Mouse (Mus musculus) limb, embryonic 13.5 days (tissue): ENCODE data around the gene Maml3. TPM values are rescaled to one million over a fixed set of nuclear protein-coding genes. Genes with fewer than 3 reads are reported as not detected.

ENCODE experiments used
- ATAC-seq: fragments of 200-750 bp; cut with Nextera tagmentation; 2 replicates; pipeline ENCODE4 v1.8.0; 2017; ENCODE audit warnings: low read depth, moderate number of reproducible peaks, moderate TSS enrichment; ENCODE audit not compliant: low FRiP score
- H3K27ac ChIP-seq: fragments of 300-500 bp; sonication (generic); 2 replicates; pipeline ENCODE4 v1.5.1; 2015; ENCODE audit warnings: inconsistent platforms, mild to moderate bottlenecking, moderate library complexity
- H3K27me3 ChIP-seq: fragments of 300-500 bp; sonication (generic); 2 replicates; pipeline ENCODE4 v1.6.1; 2015; ENCODE audit warnings: mild to moderate bottlenecking, inconsistent platforms
- H3K36me3 ChIP-seq: fragments of 300-500 bp; sonication (generic); 2 replicates; pipeline ENCODE4 v1.6.1; 2015; ENCODE audit warnings: inconsistent platforms, mild to moderate bottlenecking, moderate library complexity
- H3K4me1 ChIP-seq: fragments of 300-500 bp; sonication (generic); 2 replicates; pipeline ENCODE4 v1.6.1; 2015; ENCODE audit warnings: inconsistent platforms
- H3K4me2 ChIP-seq: fragments of 300-500 bp; sonication (generic); replicated peaks from 2 replicates; pipeline ENCODE4 v1.6.1; 2015; ENCODE audit warnings: inconsistent platforms, mild to moderate bottlenecking, moderate library complexity
- H3K4me3 ChIP-seq: fragments of 300-500 bp; sonication (generic); 2 replicates; pipeline ENCODE4 v1.5.1; 2015; ENCODE audit warnings: moderate library complexity, mild to moderate bottlenecking, inconsistent platforms
- H3K9ac ChIP-seq: fragments of 300-500 bp; sonication (generic); 2 replicates; pipeline ENCODE4 v1.6.1; 2015; ENCODE audit warnings: mild to moderate bottlenecking, inconsistent platforms
- H3K9me3 ChIP-seq: fragments of 300-500 bp; sonication (generic); 2 replicates; pipeline ENCODE4 v1.6.1; 2016; ENCODE audit warnings: inconsistent platforms
- WGBS: fragments of 180-500 bp; shearing (Covaris S2); methylation state at CpG from one replicate; pipeline ENCODE4 v1.1.7; 2015; 5-methylcytosine and 5-hydroxymethylcytosine counted together
- polyA plus RNA-seq: library from polyadenylated mRNA; unstranded; fragments of >200 nt; fragmentation: Nextera tagmentation; extraction: Ambion mirVana; gene quantifications from 2 replicates; pipeline ENCODE4 v1.2.1, GENCODE M21; 2015

The Maml3 gene
- polyA plus RNA-seq, 1 experiment from 2014 or later, result 5.1 TPM

- 15% methylated on average over 2 of the region's 2 CpGs for WGBS
- no peaks in the 10 kb centered on the region for H3K36me3 ChIP-seq
- no peak overlapping the region for H3K4me2 ChIP-seq
- no peak overlapping the region for H3K4me3 ChIP-seq
- ATAC-seq, result 0 out of 2 replicates have a peak, but pooled peaks have one; percentile 64
- no peaks in the 10 kb centered on the region for H3K9me3 ChIP-seq
- H3K9ac ChIP-seq, result no peak overlapping the region
- H3K4me1 ChIP-seq, result peaks cover 6% of the 10 kb centered on the region; the same call in 1 of the 2 replicates
- H3K27me3 ChIP-seq, result no peaks in the 10 kb centered on the region
- H3K27ac ChIP-seq, result no peak overlapping the region
Observed at GRCm38 (mm10) chr3:51668607-51669006, 436.3 kb downstream of the Maml3 start.

- Histone ChIP-seq H3K4me3 (no peak overlapping the region), H3K27me3 (no peaks in the 10 kb centered on the region), H3K27ac (no peak overlapping the region), H3K4me1 (peaks cover 18% of the 10 kb centered on the region), H3K36me3 (no peaks in the 10 kb centered on the region), H3K9ac (no peak overlapping the region), H3K4me2 (no peak overlapping the region), H3K9me3 (no peaks in the 10 kb centered on the region)
- WGBS, result 55% methylated on average over 6 of the region's 6 CpGs
- no peak for ATAC-seq
Observed at GRCm38 (mm10) chr3:51662557-51662956, 442.3 kb downstream of the Maml3 start.

- Histone ChIP-seq H3K27me3 (no peaks in the 10 kb centered on the region), H3K9me3 (no peaks in the 10 kb centered on the region), H3K4me2 (no peak overlapping the region), H3K4me1 (peaks cover 18% of the 10 kb centered on the region), H3K36me3 (no peaks in the 10 kb centered on the region), H3K4me3 (no peak overlapping the region), H3K9ac (no peak overlapping the region), H3K27ac (no peak overlapping the region)
- ATAC-seq, result no peak
- 74% methylated on average over 11 of the region's 11 CpGs for WGBS
Observed at GRCm38 (mm10) chr3:51661880-51662550, 442.9 kb downstream of the Maml3 start.

- Histone ChIP-seq H3K4me3 (no peak overlapping the region), H3K36me3 (no peaks in the 10 kb centered on the region), H3K4me1 (peaks cover 18% of the 10 kb centered on the region), H3K9ac (no peak overlapping the region), H3K4me2 (no peak overlapping the region), H3K9me3 (no peaks in the 10 kb centered on the region), H3K27me3 (no peaks in the 10 kb centered on the region), H3K27ac (peak overlapping the region; percentile 22; the same call in 1 of the 2 replicates)
- ATAC-seq, result no peak
- 38% methylated on average over 5 of the region's 5 CpGs for WGBS
Observed at GRCm38 (mm10) chr3:51661376-51661775, 443.5 kb downstream of the Maml3 start.

- Histone ChIP-seq H3K9me3 (no peaks in the 10 kb centered on the region), H3K27ac (no peak overlapping the region), H3K36me3 (no peaks in the 10 kb centered on the region), H3K27me3 (no peaks in the 10 kb centered on the region), H3K4me2 (no peak overlapping the region), H3K4me3 (no peak overlapping the region), H3K9ac (no peak overlapping the region), H3K4me1 (peaks cover 18% of the 10 kb centered on the region)
- no peak for ATAC-seq
- 81% methylated on average over 3 of the region's 3 CpGs for WGBS
Observed at GRCm38 (mm10) chr3:51660821-51661276, 444.0 kb downstream of the Maml3 start.

GRCm38 (mm10) chr3:51660060-51660459 lies 444.8 kb downstream of the Maml3 start, which contains the start of gene Mgst2:
Gene Mgst2, plus strand, starts transcription at chr3:51660360.
- Histone ChIP-seq H3K27me3 (no peaks in the 10 kb centered on the region), H3K4me3 (no peak within 1 kb of the TSS), H3K4me2 (no peak within 1 kb of the TSS), H3K4me1 (peaks cover 18% of the 10 kb centered on the region), H3K9me3 (no peaks in the 10 kb centered on the region), H3K36me3 (no peaks in the 10 kb centered on the region), H3K9ac (no peak within 1 kb of the TSS), H3K27ac (no peak within 1 kb of the TSS)
- no peak for ATAC-seq
- 54% methylated on average over 4 of the region's 4 CpGs for WGBS

- H3K4me1 ChIP-seq, result peaks cover 18% of the 10 kb centered on the region
- 85% methylated on average over 5 of the region's 5 CpGs for WGBS
- no peaks in the 10 kb centered on the region for H3K36me3 ChIP-seq
- no peak overlapping the region for H3K27ac ChIP-seq
- H3K9me3 ChIP-seq, result no peaks in the 10 kb centered on the region
- no peak overlapping the region for H3K9ac ChIP-seq
- H3K4me3 ChIP-seq, result no peak overlapping the region
- no peak overlapping the region for H3K4me2 ChIP-seq
- ATAC-seq, result no peak
- no peaks in the 10 kb centered on the region for H3K27me3 ChIP-seq
Observed at GRCm38 (mm10) chr3:51659415-51659814, 445.5 kb downstream of the Maml3 start.

- Histone ChIP-seq H3K4me3 (no peak overlapping the region), H3K36me3 (no peaks in the 10 kb centered on the region), H3K4me2 (no peak overlapping the region), H3K27ac (no peak overlapping the region; the same call in 1 of the 2 replicates), H3K4me1 (peaks cover 18% of the 10 kb centered on the region), H3K27me3 (0 out of 2 replicates have a peak, but pooled peaks cover 5% of the 10 kb centered on the region), H3K9ac (no peak overlapping the region), H3K9me3 (no peaks in the 10 kb centered on the region)
- WGBS, result 84% methylated on average over 6 of the region's 6 CpGs
- ATAC-seq, result no peak
Observed at GRCm38 (mm10) chr3:51654303-51655055, 450.4 kb downstream of the Maml3 start.

GRCm38 (mm10) chr3:51652701-51653100 lies 452.2 kb downstream of the Maml3 start:
- Histone ChIP-seq H3K9ac (peak overlapping the region; percentile 31), H3K4me1 (peaks cover 23% of the 10 kb centered on the region), H3K27ac (peak overlapping the region; percentile 69), H3K36me3 (no peaks in the 10 kb centered on the region), H3K4me2 (peak overlapping the region; percentile 60), H3K4me3 (peak overlapping the region; percentile 25), H3K9me3 (no peaks in the 10 kb centered on the region), H3K27me3 (0 out of 2 replicates have a peak, but pooled peaks cover 5% of the 10 kb centered on the region)
- 2% methylated on average over 9 of the region's 9 CpGs for WGBS
- ATAC-seq, result peak; percentile 57; the same call in 1 of the 2 replicates

- WGBS, result 1% methylated on average over 9 of the region's 9 CpGs
- Histone ChIP-seq H3K4me3 (peak overlapping the region; percentile 25), H3K9me3 (no peaks in the 10 kb centered on the region), H3K4me1 (peaks cover 23% of the 10 kb centered on the region), H3K9ac (peak overlapping the region; percentile 31; the same call in 1 of the 2 replicates), H3K27ac (peak overlapping the region; percentile 69), H3K27me3 (0 out of 2 replicates have a peak, but pooled peaks cover 5% of the 10 kb centered on the region), H3K36me3 (no peaks in the 10 kb centered on the region), H3K4me2 (peak overlapping the region; percentile 60)
- peak; percentile 42 for ATAC-seq
Observed at GRCm38 (mm10) chr3:51652292-51652691, 452.6 kb downstream of the Maml3 start.

- Histone ChIP-seq H3K27me3 (0 out of 2 replicates have a peak, but pooled peaks cover 5% of the 10 kb centered on the region), H3K9ac (no peak overlapping the region), H3K4me2 (no peak overlapping the region), H3K36me3 (no peaks in the 10 kb centered on the region), H3K4me3 (no peak overlapping the region), H3K27ac (no peak overlapping the region), H3K4me1 (peaks cover 23% of the 10 kb centered on the region), H3K9me3 (no peaks in the 10 kb centered on the region)
- WGBS, result 85% methylated on average over 2 of the region's 2 CpGs
- ATAC-seq, result no peak
Observed at GRCm38 (mm10) chr3:51651149-51651548, 453.7 kb downstream of the Maml3 start.

GRCm38 (mm10) chr3:51649986-51650385 lies 454.9 kb downstream of the Maml3 start:
- 61% methylated on average over 8 of the region's 8 CpGs for WGBS
- H3K4me3 ChIP-seq, result no peak overlapping the region

More at GRCm38 (mm10) chr3:51649986-51650385, 454.9 kb downstream of the Maml3 start:
- Histone ChIP-seq H3K27ac (no peak overlapping the region), H3K27me3 (0 out of 2 replicates have a peak, but pooled peaks cover 5% of the 10 kb centered on the region), H3K9ac (no peak overlapping the region), H3K9me3 (no peaks in the 10 kb centered on the region), H3K36me3 (no peaks in the 10 kb centered on the region), H3K4me2 (no peak overlapping the region), H3K4me1 (peaks cover 23% of the 10 kb centered on the region)
- ATAC-seq, result no peak
